Mouse (Mus musculus) heart, postnatal 10 days (tissue): Measurements from ENCODE around the gene Polm. TPM values are rescaled to one million over a fixed set of nuclear protein-coding genes. Genes with fewer than 3 reads are reported as not detected.
A peak's percentile ranks its signal among the peaks of the same experiment; 100 is the strongest.

ENCODE experiments used
- DNase-seq, 2 experiments: peaks; one replicate each; pipeline ENCODE4 v3.0.0; 2021
- intact Hi-C: fragments of 180-260 bp; cut with DNase I; formaldehyde crosslinking; loops from one replicate; pipeline ENCODE4 v1.15.1; 2025
- total RNA-seq, 2 experiments: library from RNA; stranded (reverse); gene quantifications; 2 replicates each; pipeline ENCODE4 v1.2.3; 2021

Polm gene
- total RNA-seq, 2 experiments from 2014 or later = 5.0 to 6.7 TPM

DNA sequence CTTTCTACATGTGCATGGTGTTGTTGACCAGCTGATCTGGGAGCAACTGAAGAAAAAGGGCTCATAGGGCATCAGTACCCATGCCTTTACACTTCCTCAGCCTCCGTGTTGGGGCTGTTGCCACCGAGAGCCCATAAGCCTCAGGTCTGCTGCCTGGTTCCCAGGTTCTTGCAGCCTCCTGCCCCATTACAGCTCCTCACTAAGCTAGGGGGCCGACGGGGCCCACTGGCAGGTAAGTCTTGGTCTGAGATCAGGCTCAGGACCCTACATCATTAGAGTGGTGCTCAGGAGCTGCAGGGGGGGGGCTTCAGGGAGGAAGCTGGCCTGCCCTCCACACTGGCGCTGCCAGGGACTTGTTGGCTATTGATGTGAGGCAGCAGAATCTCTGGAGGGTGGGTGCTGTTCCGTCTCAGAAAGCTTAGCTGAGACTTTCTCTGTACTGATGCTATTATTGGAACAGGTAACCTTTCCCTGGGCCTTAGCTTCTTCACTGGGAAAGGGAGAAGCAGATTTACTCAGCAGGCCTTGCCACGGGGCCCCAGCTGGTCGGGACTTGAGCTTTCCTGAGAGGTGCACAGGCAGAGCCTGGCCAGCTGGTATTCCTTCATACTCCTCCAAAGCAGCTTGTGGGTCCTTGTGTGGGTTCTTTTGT lies 18.8 kb upstream of the Polm start:
- intact Hi-C loops = no loop called here
- no peak for DNase-seq

GRCm38 (mm10) chr11:5855902-5856301 lies 18.1 kb upstream of the Polm start:
- intact Hi-C loops = no loop called here
- peak; percentile 73 to 78 for DNase-seq

DNA sequence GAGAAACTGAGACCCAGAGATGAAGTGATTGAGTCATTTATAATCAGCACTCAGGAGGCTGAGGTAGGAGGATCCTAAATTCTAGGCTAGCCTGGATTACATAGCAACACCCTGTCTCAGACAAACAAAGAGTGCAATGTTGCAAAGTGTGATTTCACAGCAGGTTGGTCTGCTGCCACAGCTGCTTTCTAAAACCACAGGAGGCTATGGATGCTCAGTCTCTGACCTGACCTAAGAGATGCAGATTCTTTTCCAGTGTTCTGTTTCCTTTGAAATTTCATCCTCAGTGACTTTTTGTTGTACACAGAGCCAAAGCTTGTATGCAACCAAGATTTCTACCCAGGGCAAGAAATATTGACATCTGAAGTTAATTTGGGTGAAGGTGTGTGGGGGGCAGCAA lies 17.7 kb upstream of the Polm start:
- no peak for DNase-seq
- intact Hi-C loops = no loop called here

DNA sequence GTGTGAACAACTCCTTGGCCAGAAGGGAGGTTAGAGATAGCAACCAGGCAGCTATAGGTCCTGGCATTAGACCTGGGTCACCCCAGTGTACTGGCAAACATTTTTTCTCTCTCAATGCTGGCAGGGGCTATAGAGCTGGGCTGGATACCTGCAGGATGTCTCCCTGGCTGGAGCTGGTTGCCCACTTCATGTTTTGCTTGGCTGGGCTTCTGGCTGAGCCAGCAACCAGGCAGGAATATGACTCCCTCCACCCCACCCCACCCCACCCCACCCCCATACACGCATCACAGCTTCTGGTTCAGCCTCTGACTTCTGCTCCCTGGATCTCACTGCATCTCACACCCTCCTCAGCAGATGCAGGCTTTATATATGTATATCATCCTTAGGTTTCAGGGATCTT lies 14.5 kb upstream of the Polm start:
- intact Hi-C loops = loop anchor here (5.0 kb wide), 1 partner anchor 35 kb away; no protein-coding TSS in a partner anchor
- DNase-seq = no peak

DNA sequence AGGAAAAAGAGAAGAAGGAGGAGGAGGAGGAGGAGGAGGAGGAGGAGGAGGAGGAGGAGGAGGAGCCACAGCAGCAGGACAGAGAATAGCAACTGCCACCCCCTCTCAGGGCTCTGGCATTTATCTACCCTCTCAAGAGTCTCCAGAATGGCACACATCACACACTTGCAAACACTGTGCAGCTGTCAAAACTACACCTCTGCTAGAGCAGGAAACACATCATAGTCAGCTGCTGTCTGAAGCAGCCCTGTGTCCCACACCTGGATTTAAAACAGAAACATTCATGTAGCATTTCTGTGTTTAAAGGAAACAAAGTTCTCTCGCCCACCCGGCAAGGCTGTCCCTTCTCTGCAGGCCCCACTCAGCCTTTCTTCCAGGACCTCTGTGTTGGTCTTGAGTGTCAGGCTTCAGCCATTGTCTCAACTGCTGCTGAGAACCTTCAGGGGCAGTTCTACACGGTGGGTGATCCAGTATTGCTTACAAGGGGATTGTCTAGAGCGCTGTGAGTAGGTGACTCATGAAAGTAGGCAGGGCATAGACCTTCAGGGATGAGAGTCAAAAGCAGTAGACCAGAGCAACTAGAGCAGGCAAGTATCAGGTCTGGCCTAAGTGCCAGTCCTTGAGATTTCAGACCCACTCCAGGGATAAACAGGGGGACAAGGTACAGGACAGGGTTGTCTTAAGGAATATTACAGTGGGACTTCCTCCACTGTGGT lies 13.4 kb upstream of the Polm start:
- DNase-seq = no peak
- intact Hi-C loops = loop anchor here (5.0 kb wide), 1 partner anchor 36 kb away; no protein-coding TSS in a partner anchor

- intact Hi-C loops = loop anchor here (5.0 kb wide), 1 partner anchor 37 kb away; no protein-coding TSS in a partner anchor
- no peak for DNase-seq
Measured at GRCm38 (mm10) chr11:5850452-5850851, 12.6 kb upstream of the Polm start.

DNA sequence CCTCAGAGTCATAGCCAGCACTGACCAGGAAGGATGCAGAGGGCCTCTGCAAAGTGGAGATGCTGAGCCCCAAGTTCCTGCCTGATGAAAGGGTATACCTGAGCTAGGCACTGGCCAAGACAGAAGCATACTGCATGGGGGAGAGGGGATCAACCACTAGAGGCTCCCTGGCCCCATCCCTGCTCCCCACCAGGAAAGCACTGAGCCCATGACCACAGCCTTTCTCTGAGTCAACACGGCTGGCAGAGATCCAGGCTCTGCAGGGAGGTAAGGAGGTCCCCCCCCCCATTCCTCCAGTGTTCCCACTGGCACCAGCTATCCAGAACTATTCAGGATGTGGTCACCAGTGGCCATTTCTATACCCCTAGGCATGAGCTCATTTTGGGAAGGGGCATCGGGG lies 11.5 kb upstream of the Polm start:
- DNase-seq = no peak
- intact Hi-C loops = no loop called here

GRCm38 (mm10) chr11:5848741-5849140 lies 10.9 kb upstream of the Polm start:
- peak; percentile 44 to 51 for DNase-seq
- intact Hi-C loops = no loop called here

GRCm38 (mm10) chr11:5846639-5847345 lies 9.0 kb upstream of the Polm start:
- peak; percentile 70 to 77 for DNase-seq
- intact Hi-C loops = no loop called here

GRCm38 (mm10) chr11:5843131-5843530 lies 5.3 kb upstream of the Polm start:
- DNase-seq = no peak
- intact Hi-C loops = no loop called here

- intact Hi-C loops = no loop called here
- no peak for DNase-seq
Measured at GRCm38 (mm10) chr11:5841751-5842150, 3.9 kb upstream of the Polm start.

- DNase-seq = no peak
- intact Hi-C loops = no loop called here
Measured at GRCm38 (mm10) chr11:5840346-5840745, 2.5 kb upstream of the Polm start.

- intact Hi-C loops = no loop called here
- no peak for DNase-seq
Measured at GRCm38 (mm10) chr11:5836126-5836525, 1.7 kb downstream of the Polm start.

DNA sequence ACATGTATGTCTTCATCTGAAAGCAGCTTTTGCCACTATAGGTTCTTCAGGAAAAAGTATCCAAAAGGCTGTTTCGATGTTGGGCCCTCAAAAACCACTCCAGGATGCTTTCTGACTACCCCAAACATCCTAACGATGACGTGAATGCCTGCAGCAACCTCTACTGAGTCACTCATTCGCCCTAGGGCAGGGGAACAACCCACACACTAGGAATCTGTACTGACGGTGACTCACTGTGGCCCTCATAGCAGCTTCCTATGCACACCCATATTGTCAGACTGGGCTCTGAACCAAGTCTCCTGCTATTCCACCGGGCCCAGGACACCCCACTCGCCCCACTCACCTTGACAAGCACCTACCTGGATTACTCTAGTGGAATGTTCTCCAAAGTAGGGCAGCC lies 2.8 kb downstream of the Polm start:
- intact Hi-C loops = no loop called here
- no peak for DNase-seq

DNA sequence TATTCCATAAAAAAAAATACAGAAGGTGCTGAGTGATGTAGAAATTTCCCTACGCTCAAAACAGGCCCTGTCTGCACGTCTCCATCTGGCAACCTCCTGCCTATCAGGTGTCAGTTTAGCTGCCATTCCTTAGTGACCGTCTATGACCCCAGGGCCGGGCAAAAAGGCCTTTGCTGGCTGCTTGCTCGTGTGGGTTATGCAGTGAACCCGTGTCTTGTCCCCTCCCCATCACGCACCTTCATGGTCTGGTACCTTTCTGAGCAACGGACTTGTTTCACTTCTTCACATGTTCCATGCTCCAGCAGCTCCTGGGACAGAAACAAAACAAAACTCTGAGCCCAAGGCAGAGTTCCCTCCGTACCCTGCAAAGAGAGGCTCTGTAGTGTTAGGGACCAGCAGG lies 3.3 kb downstream of the Polm start:
- intact Hi-C loops = no loop called here
- DNase-seq = no peak

GRCm38 (mm10) chr11:5829327-5829726 lies 8.5 kb downstream of the Polm start:
- no peak for DNase-seq
- intact Hi-C loops = no loop called here

- no peak for DNase-seq
- intact Hi-C loops = no loop called here
Measured at GRCm38 (mm10) chr11:5828509-5829191, 9.2 kb downstream of the Polm start.

DNA sequence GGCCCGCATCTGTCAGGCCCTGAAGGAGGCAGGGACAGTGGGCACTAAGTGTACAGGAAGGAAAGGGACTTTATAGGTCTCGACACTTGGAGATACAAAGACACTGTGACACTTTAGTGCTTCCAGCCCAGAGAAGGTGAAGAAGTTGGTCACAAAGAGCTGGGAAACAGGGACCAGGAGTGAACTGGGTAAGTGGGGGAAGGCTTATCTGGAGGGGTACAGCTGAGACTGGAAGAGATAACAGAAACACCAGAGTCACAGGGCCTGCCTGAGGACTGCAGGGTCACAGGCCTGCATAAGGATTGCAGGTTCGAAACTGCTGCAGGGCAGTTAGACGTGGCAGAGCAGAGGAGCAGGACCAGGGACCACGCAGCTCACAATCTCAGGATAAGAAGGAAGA lies 9.9 kb downstream of the Polm start:
- intact Hi-C loops = no loop called here
- DNase-seq = no peak

DNA sequence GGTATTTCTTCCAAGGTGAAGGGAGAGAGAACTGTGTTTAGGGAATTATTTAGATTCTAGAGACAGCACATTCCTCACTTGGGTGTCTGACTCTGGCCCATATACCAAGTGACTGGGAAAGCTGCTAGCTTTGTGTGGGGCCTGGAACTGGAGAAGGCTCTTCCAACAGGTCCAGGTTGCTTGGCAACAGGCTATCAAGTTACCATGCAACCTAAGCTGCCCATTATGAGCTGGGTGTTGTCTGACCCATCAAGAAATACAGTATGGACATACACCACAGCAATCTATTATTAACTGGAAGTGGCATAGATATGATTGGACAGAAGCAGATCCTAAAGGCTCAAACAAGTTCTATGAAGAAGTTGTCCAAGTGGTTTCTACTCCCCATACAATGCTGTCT lies 12.4 kb downstream of the Polm start:
- intact Hi-C loops = no loop called here
- no peak for DNase-seq

DNA sequence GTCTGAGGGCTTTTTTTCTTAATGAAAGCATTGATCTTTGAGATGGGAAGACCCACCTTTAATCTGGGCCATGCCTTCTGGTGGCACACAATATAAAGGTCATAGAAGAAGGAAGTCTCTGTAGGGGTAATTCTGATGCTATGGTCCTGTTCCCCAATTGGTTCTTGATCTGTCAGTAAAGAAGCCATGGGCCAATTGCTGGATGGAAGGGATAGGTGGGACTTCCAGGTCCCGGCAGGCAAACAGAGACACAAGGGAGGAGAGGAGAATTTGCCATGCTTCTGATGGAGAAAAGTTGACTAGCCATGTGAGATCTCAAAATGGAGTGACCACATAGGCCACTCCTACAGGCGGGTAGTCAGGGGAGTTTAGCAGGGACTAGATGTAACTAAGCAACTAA lies 18.6 kb downstream of the Polm start:
- DNase-seq = no peak
- intact Hi-C loops = no loop called here

GRCm38 (mm10) chr11:5813381-5813780 lies 24.4 kb downstream of the Polm start:
- DNase-seq = no peak
- intact Hi-C loops = no loop called here
